Mouse (Mus musculus): ENCODE results near the gene Kat8. TPM values are rescaled to one million over a fixed set of nuclear protein-coding genes. Genes with fewer than 3 reads are reported as not detected.

Kat8 gene
- polyA plus RNA-seq, 1 experiment from 2014 or later = 27.5 TPM

GRCm38 (mm10) chr7:127967004-127967921 lies 54.9 kb downstream of the Kat8 start, which contains the start of gene Fus:
Gene Fus, plus strand, starts transcription at chr7:127967457.
- Histone ChIP-seq H3K27me3 (replicated peaks) (no peaks in the 10 kb centered on the region), H3K9me3 (replicated peaks) (no peaks in the 10 kb centered on the region), H3K4me3 (peak within 1 kb of the TSS; percentile 93), H3K4me1 (replicated peaks) (peaks cover 17% of the 10 kb centered on the region), H3K36me3 (peaks cover 29% of the 10 kb centered on the region), H3K9ac (peak within 1 kb of the TSS; percentile 99), H3K27ac (ENCODE audit: poor library complexity, severe bottlenecking) (peak within 1 kb of the TSS; percentile 97), H3K4me2 (peak within 1 kb of the TSS; percentile 87)
- peak; percentile 96 for ATAC-seq (ENCODE audit: insufficient number of reproducible peaks, low FRiP score)
- WGBS = under 1% methylated on average over 92 of the region's 92 CpGs

DNA sequence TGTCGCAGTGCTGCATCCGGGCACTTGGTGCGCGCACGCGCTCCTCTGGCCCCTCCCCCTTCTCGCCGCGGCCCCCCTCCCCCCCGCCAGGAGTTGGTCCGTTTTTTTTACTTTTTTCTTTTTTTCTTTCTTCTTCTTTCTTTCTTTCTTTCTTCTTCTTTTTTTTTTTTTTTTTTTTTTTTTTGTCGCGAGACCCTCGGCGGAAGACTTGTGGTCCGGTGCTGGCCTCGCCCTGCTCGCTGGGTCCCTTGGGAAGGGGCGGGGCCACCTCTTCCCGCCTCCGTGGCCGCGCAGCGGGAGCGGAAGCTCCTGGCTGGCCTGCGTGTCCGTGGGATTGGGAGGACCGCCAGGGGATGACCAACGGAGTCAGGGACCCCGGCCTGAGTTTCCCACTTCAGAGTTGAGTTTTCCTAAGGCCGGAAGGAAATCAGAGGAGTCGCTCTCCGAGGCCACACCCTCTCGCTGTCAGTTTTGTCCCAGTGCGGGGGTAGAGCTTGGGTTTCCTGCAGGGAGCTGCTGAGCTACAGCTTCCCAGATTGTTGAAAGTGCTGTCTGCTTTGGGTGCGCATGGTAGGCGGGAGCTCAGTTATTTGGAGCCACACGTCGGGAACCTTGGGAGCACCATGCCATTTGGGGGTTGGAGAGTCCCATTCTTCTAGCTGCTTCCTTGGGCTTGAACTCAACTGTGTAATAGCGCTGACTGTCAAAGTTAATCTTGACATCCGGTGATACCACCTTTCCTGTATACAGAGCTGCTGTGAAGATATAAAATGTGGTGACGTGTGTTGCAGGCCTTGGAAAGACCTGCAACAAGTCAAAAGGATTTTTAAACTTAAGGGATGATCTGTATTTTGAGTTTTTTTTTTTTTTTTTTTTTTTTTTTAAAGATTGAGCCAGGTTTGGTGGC lies 55.9 kb downstream of the Kat8 start:
- H3K9ac ChIP-seq = peak overlapping the region; percentile 99
- peak; percentile 63; the same call in 1 of the 2 replicates for ATAC-seq (ENCODE audit: insufficient number of reproducible peaks, low FRiP score)
- under 1% methylated on average over 28 of the region's 42 CpGs for WGBS
- peak overlapping the region; percentile 93 for H3K4me3 ChIP-seq
- peaks cover 20% of the 10 kb centered on the region for H3K4me1 ChIP-seq (replicated peaks)
- peaks cover 37% of the 10 kb centered on the region for H3K36me3 ChIP-seq
- H3K27ac ChIP-seq (ENCODE audit: poor library complexity, severe bottlenecking) = peak overlapping the region; percentile 97
- no peaks in the 10 kb centered on the region for H3K9me3 ChIP-seq (replicated peaks)
- H3K27me3 ChIP-seq (replicated peaks) = no peaks in the 10 kb centered on the region
- H3K4me2 ChIP-seq = peak overlapping the region; percentile 87

DNA sequence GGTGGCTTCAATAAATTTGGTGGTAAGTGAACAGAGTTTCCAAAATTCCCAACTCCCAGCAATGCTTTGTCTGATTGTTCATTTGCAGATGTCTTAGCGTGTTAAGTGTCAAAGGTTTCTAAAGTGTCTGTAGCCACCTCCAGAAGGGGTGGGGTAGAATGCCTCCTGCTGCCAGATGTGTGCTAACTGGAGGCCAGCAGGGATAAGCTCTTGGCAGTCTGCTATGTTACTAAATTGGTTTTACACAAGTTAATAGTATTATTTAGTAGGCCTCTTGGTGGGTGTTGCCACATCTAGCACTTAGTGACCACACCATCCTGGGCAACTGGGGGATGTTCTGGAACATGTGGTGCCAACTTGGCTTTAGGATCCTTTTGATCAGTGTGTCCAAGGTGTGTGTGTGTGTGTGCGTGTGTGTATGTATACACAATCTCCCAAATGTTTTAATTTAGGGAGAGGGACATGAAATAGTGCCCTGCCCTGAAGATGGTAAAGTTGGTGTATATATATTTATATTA lies 62.2 kb downstream of the Kat8 start:
- 0 out of 2 replicates have a peak, but pooled peaks cover 8% of the 10 kb centered on the region for H3K4me1 ChIP-seq (replicated peaks)

More for the DNA sequence above, 62.2 kb downstream of the Kat8 start:
- no peak overlapping the region for H3K9ac ChIP-seq
- H3K4me2 ChIP-seq = no peak overlapping the region
- no peak overlapping the region for H3K27ac ChIP-seq (ENCODE audit: poor library complexity, severe bottlenecking)
- no peaks in the 10 kb centered on the region for H3K27me3 ChIP-seq (replicated peaks)
- H3K4me3 ChIP-seq = no peak overlapping the region
- WGBS = 92% methylated on average over 2 of the region's 2 CpGs
- H3K9me3 ChIP-seq (replicated peaks) = no peaks in the 10 kb centered on the region
- ATAC-seq (ENCODE audit: insufficient number of reproducible peaks, low FRiP score) = no peak
- H3K36me3 ChIP-seq = peaks cover 93% of the 10 kb centered on the region

Other genes with a start within 250 kb of the Kat8 start
- 43.3 and 49.5 TPM in 2 replicates for gene Bcl7c, start 203.6 kb upstream of the Kat8 start, polyA plus RNA-seq (2016; fragmentation: Nextera tagmentation; extraction: Ambion mirVana)
- gene Ctf1, start 199.8 kb upstream of the Kat8 start, polyA plus RNA-seq (2016; fragmentation: Nextera tagmentation; extraction: Ambion mirVana) = 4.3 and 5.1 TPM in 2 replicates
- 0.10 TPM in 1 of 2 replicates, not detected in the other for gene Ctf2, start 180.3 kb upstream of the Kat8 start, polyA plus RNA-seq (2016; fragmentation: Nextera tagmentation; extraction: Ambion mirVana)
- gene Fbxl19, start 168.0 kb upstream of the Kat8 start, polyA plus RNA-seq (2016; fragmentation: Nextera tagmentation; extraction: Ambion mirVana) = 3.4 and 3.7 TPM in 2 replicates
- 13.3 and 14.6 TPM in 2 replicates for gene Orai3, start 142.7 kb upstream of the Kat8 start, polyA plus RNA-seq (2016; fragmentation: Nextera tagmentation; extraction: Ambion mirVana)
- gene Setd1a, start 135.8 kb upstream of the Kat8 start, polyA plus RNA-seq (2016; fragmentation: Nextera tagmentation; extraction: Ambion mirVana) = 12.1 and 14.6 TPM in 2 replicates
- gene Gm49388, start 126.9 kb upstream of the Kat8 start, polyA plus RNA-seq (2016; fragmentation: Nextera tagmentation; extraction: Ambion mirVana) = not detected in 2 replicates
- gene Hsd3b7, start 111.9 kb upstream of the Kat8 start, polyA plus RNA-seq (2016; fragmentation: Nextera tagmentation; extraction: Ambion mirVana) = 19.0 and 21.1 TPM in 2 replicates
- 44.7 and 47.4 TPM in 2 replicates for gene Stx4a, start 88.2 kb upstream of the Kat8 start, polyA plus RNA-seq (2016; fragmentation: Nextera tagmentation; extraction: Ambion mirVana)
- gene Stx1b, start 88.0 kb upstream of the Kat8 start, polyA plus RNA-seq (2016; fragmentation: Nextera tagmentation; extraction: Ambion mirVana) = 1.5 and 2.2 TPM in 2 replicates
- 11.5 and 12.9 TPM in 2 replicates for gene Zfp646, start 36.3 kb upstream of the Kat8 start, polyA plus RNA-seq (2016; fragmentation: Nextera tagmentation; extraction: Ambion mirVana)
- 11.4 and 13.0 TPM in 2 replicates for gene Zfp668, start 35.7 kb upstream of the Kat8 start, polyA plus RNA-seq (2016; fragmentation: Nextera tagmentation; extraction: Ambion mirVana)
- gene Prss53, start 21.5 kb upstream of the Kat8 start, polyA plus RNA-seq (2016; fragmentation: Nextera tagmentation; extraction: Ambion mirVana) = 1.5 and 1.7 TPM in 2 replicates
- gene Gm21974, start 17.1 kb upstream of the Kat8 start, polyA plus RNA-seq (2016; fragmentation: Nextera tagmentation; extraction: Ambion mirVana) = not detected in 2 replicates
- 86.6 and 106 TPM in 2 replicates for gene Vkorc1, start 16.9 kb upstream of the Kat8 start, polyA plus RNA-seq (2016; fragmentation: Nextera tagmentation; extraction: Ambion mirVana)
- 129 and 142 TPM in 2 replicates for gene Bckdk, start 8.4 kb upstream of the Kat8 start, polyA plus RNA-seq (2016; fragmentation: Nextera tagmentation; extraction: Ambion mirVana)
- gene Prss8, start 17.6 kb downstream of the Kat8 start, polyA plus RNA-seq (2016; fragmentation: Nextera tagmentation; extraction: Ambion mirVana) = 0.59 and 0.96 TPM in 2 replicates
- gene Prss36, start 34.2 kb downstream of the Kat8 start, polyA plus RNA-seq (2016; fragmentation: Nextera tagmentation; extraction: Ambion mirVana) = 8.3 and 10.0 TPM in 2 replicates
- gene Fus, start 54.9 kb downstream of the Kat8 start, polyA plus RNA-seq (2016; fragmentation: Nextera tagmentation; extraction: Ambion mirVana) = 331 and 335 TPM in 2 replicates
- gene Pycard, start 81.4 kb downstream of the Kat8 start, polyA plus RNA-seq (2016; fragmentation: Nextera tagmentation; extraction: Ambion mirVana) = 28.3 and 31.1 TPM in 2 replicates
- 0.86 and 1.2 TPM in 2 replicates for gene Trim72, start 91.4 kb downstream of the Kat8 start, polyA plus RNA-seq (2016; fragmentation: Nextera tagmentation; extraction: Ambion mirVana)
- 0.39 and 0.55 TPM in 2 replicates for gene Itgam, start 150.1 kb downstream of the Kat8 start, polyA plus RNA-seq (2016; fragmentation: Nextera tagmentation; extraction: Ambion mirVana)
- gene Gm49368, start 150.2 kb downstream of the Kat8 start, polyA plus RNA-seq (2016; fragmentation: Nextera tagmentation; extraction: Ambion mirVana) = not detected in 2 replicates
- 0.04 and 0.19 TPM in 2 replicates for gene Itgax, start 217.0 kb downstream of the Kat8 start, polyA plus RNA-seq (2016; fragmentation: Nextera tagmentation; extraction: Ambion mirVana)
- gene Itgad, start 241.9 kb downstream of the Kat8 start, polyA plus RNA-seq (2016; fragmentation: Nextera tagmentation; extraction: Ambion mirVana) = 0.71 TPM in 1 of 2 replicates, not detected in the other